Mouse (Mus musculus) megakaryocyte, embryonic 14.5 days (primary cell): Measurements from ENCODE around the gene BC048562. TPM values are rescaled to one million over a fixed set of nuclear protein-coding genes. Genes with fewer than 3 reads are reported as not detected.
A peak's percentile ranks its signal among the peaks of the same experiment; 100 is the strongest.

Experiments
- H3K27me3 ChIP-seq: replicated peaks from 2 replicates; pipeline ENCODE3; 2012; ENCODE audit warnings: inconsistent platforms
- H3K36me3 ChIP-seq: replicated peaks from 2 replicates; pipeline ENCODE3; 2012; ENCODE audit warnings: low read length, inconsistent platforms, mixed read lengths
- H3K4me1 ChIP-seq: 2 replicates; pipeline ENCODE4 v1.6.1; 2012; ENCODE audit warnings: inconsistent platforms
- H3K4me3 ChIP-seq: replicated peaks from 2 replicates; pipeline ENCODE3; 2012; ENCODE audit warnings: moderate library complexity, mild to moderate bottlenecking, inconsistent platforms
- H3K9me3 ChIP-seq: 2 replicates; pipeline ENCODE4 v1.6.1; 2012; ENCODE audit warnings: inconsistent platforms
- FLI1 ChIP-seq: IDR thresholded peaks from 2 replicates; pipeline ENCODE4 v1.6.1; 2012; ENCODE audit warnings: low read length, inconsistent platforms, mixed read lengths
- GATA1 ChIP-seq: IDR thresholded peaks from 3 replicates; pipeline ENCODE4 v1.6.1; 2012; ENCODE audit warnings: mixed read lengths, low read length, inconsistent platforms, borderline replicate concordance
- polyA plus RNA-seq: library from polyadenylated mRNA; stranded (reverse); fragments of >175 nt; gene quantifications from 2 replicates; pipeline ENCODE4 v1.2.3, GENCODE M21; 2012; ENCODE audit warnings: low replicate concordance; ENCODE audit not compliant: insufficient read depth

The BC048562 gene
- polyA plus RNA-seq, 1 experiment: not detected

- TF ChIP-seq GATA1 (no peak), FLI1 (no peak)
- Histone ChIP-seq H3K27me3 (peaks cover 34% of the 10 kb centered on the region), H3K36me3 (no peaks in the 10 kb centered on the region), H3K9me3 (0 out of 2 replicates have a peak, but pooled peaks cover 3% of the 10 kb centered on the region), H3K4me1 (peaks cover 47% of the 10 kb centered on the region), H3K4me3 (no peak overlapping the region)
These were observed 14.2 kb downstream of the BC048562 start for GRCm38 (mm10) chr9:108450292-108451169.

GRCm38 (mm10) chr9:108451170-108451493 lies 14.8 kb downstream of the BC048562 start:
- no peak overlapping the region for H3K4me3 ChIP-seq
- no peaks in the 10 kb centered on the region for H3K36me3 ChIP-seq
- no peak for TF ChIP-seq GATA1
- TF ChIP-seq FLI1: no peak
- H3K27me3 ChIP-seq: peaks cover 31% of the 10 kb centered on the region
- H3K9me3 ChIP-seq: 0 out of 2 replicates have a peak, but pooled peaks cover 3% of the 10 kb centered on the region
- H3K4me1 ChIP-seq: peaks cover 47% of the 10 kb centered on the region

GRCm38 (mm10) chr9:108451519-108452160 lies 15.4 kb downstream of the BC048562 start:
- TF ChIP-seq FLI1 (no peak), GATA1 (no peak)
- H3K36me3 ChIP-seq: no peaks in the 10 kb centered on the region
- H3K9me3 ChIP-seq: 0 out of 2 replicates have a peak, but pooled peaks cover 3% of the 10 kb centered on the region
- H3K4me3 ChIP-seq: no peak overlapping the region
- H3K4me1 ChIP-seq: peaks cover 47% of the 10 kb centered on the region
- H3K27me3 ChIP-seq: peaks cover 31% of the 10 kb centered on the region

GRCm38 (mm10) chr9:108452291-108452906 lies 16.1 kb downstream of the BC048562 start:
- H3K36me3 ChIP-seq: no peaks in the 10 kb centered on the region
- TF ChIP-seq FLI1 (no peak), GATA1 (no peak)
- peaks cover 33% of the 10 kb centered on the region for H3K27me3 ChIP-seq
- H3K4me1 ChIP-seq: peaks cover 47% of the 10 kb centered on the region
- H3K9me3 ChIP-seq: 0 out of 2 replicates have a peak, but pooled peaks cover 3% of the 10 kb centered on the region
- peak overlapping the region; percentile 91 for H3K4me3 ChIP-seq

- no peak for TF ChIP-seq FLI1
- TF ChIP-seq GATA1: no peak
- Histone ChIP-seq H3K4me1 (peaks cover 47% of the 10 kb centered on the region), H3K36me3 (no peaks in the 10 kb centered on the region), H3K9me3 (0 out of 2 replicates have a peak, but pooled peaks cover 3% of the 10 kb centered on the region), H3K4me3 (peak overlapping the region; percentile 91), H3K27me3 (peaks cover 39% of the 10 kb centered on the region)
These were observed 16.6 kb downstream of the BC048562 start for GRCm38 (mm10) chr9:108452911-108453310.

GRCm38 (mm10) chr9:108453458-108453857 lies 17.2 kb downstream of the BC048562 start:
- H3K27me3 ChIP-seq: peaks cover 36% of the 10 kb centered on the region
- H3K4me3 ChIP-seq: no peak overlapping the region
- H3K9me3 ChIP-seq: 0 out of 2 replicates have a peak, but pooled peaks cover 3% of the 10 kb centered on the region
- TF ChIP-seq GATA1: no peak
- TF ChIP-seq FLI1: no peak
- peaks cover 47% of the 10 kb centered on the region for H3K4me1 ChIP-seq
- H3K36me3 ChIP-seq: no peaks in the 10 kb centered on the region

GRCm38 (mm10) chr9:108454429-108454828 lies 18.1 kb downstream of the BC048562 start:
- no peaks in the 10 kb centered on the region for H3K36me3 ChIP-seq
- TF ChIP-seq FLI1: no peak
- no peak for TF ChIP-seq GATA1
- H3K4me1 ChIP-seq: peaks cover 47% of the 10 kb centered on the region
- H3K27me3 ChIP-seq: peaks cover 34% of the 10 kb centered on the region
- peaks cover 4% of the 10 kb centered on the region; the same call in 1 of the 2 replicates for H3K9me3 ChIP-seq
- H3K4me3 ChIP-seq: no peak overlapping the region

- peaks cover 10% of the 10 kb centered on the region; the same call in 1 of the 2 replicates for H3K9me3 ChIP-seq
- peaks cover 29% of the 10 kb centered on the region for H3K27me3 ChIP-seq
- H3K36me3 ChIP-seq: peaks cover 2% of the 10 kb centered on the region
- peaks cover 42% of the 10 kb centered on the region for H3K4me1 ChIP-seq
- peak overlapping the region; percentile 33 for H3K4me3 ChIP-seq
- TF ChIP-seq GATA1 (no peak), FLI1 (no peak)
These were observed 19.7 kb downstream of the BC048562 start for GRCm38 (mm10) chr9:108455747-108456571.

- H3K4me3 ChIP-seq: no peak overlapping the region
These were observed 20.7 kb downstream of the BC048562 start for GRCm38 (mm10) chr9:108456953-108457352.

More at GRCm38 (mm10) chr9:108456953-108457352, 20.7 kb downstream of the BC048562 start:
- Histone ChIP-seq H3K27me3 (peaks cover 19% of the 10 kb centered on the region), H3K4me1 (peaks cover 41% of the 10 kb centered on the region), H3K36me3 (peaks cover 4% of the 10 kb centered on the region), H3K9me3 (peaks cover 10% of the 10 kb centered on the region; the same call in 1 of the 2 replicates)
- TF ChIP-seq FLI1 (no peak), GATA1 (no peak)
